Mouse (Mus musculus): Measurements from ENCODE around the gene Foxi2.

Gene Foxi2

GRCm38 (mm10) chr7:135410237-135410965 is at the start of gene Foxi2:
TSS of gene Foxi2 (plus strand) at chr7:135410308.
- DNase-seq (ENCODE audit: low read depth, low spot score), result no peak

- DNase-seq (ENCODE audit: low read depth, low spot score), result no peak
Observed at GRCm38 (mm10) chr7:135364606-135365005, 45.5 kb upstream of the Foxi2 start.

- no peak for DNase-seq (ENCODE audit: low read depth, low spot score)
Observed at GRCm38 (mm10) chr7:135376048-135376447, 34.1 kb upstream of the Foxi2 start.

GRCm38 (mm10) chr7:135376932-135377331 is 33.2 kb upstream of the Foxi2 start:
- DNase-seq (ENCODE audit: low read depth, low spot score), result no peak

GRCm38 (mm10) chr7:135378331-135378730 is 31.8 kb upstream of the Foxi2 start:
- DNase-seq (ENCODE audit: low read depth, low spot score), result no peak

- no peak for DNase-seq (ENCODE audit: low read depth, low spot score)
Observed at GRCm38 (mm10) chr7:135389039-135389438, 21.1 kb upstream of the Foxi2 start.

GRCm38 (mm10) chr7:135392949-135393542 is 17.1 kb upstream of the Foxi2 start:
- DNase-seq (ENCODE audit: low read depth, low spot score), result no peak

- no peak for DNase-seq (ENCODE audit: low read depth, low spot score)
Observed at GRCm38 (mm10) chr7:135394436-135394835, 15.7 kb upstream of the Foxi2 start.

- DNase-seq (ENCODE audit: low read depth, low spot score), result no peak
Observed at GRCm38 (mm10) chr7:135395242-135395641, 14.9 kb upstream of the Foxi2 start.

GRCm38 (mm10) chr7:135397096-135397495 is 13.0 kb upstream of the Foxi2 start:
- DNase-seq (ENCODE audit: low read depth, low spot score), result no peak

GRCm38 (mm10) chr7:135397874-135398273 is 12.2 kb upstream of the Foxi2 start:
- DNase-seq (ENCODE audit: low read depth, low spot score), result no peak

- peak; percentile 36 for DNase-seq (ENCODE audit: low read depth, low spot score)
Observed at GRCm38 (mm10) chr7:135403416-135403815, 6.7 kb upstream of the Foxi2 start.

GRCm38 (mm10) chr7:135406761-135407160 is 3.3 kb upstream of the Foxi2 start:
- no peak for DNase-seq (ENCODE audit: low read depth, low spot score)

GRCm38 (mm10) chr7:135408501-135408900 is 1.6 kb upstream of the Foxi2 start:
- no peak for DNase-seq (ENCODE audit: low read depth, low spot score)

GRCm38 (mm10) chr7:135412357-135412756 is 2.2 kb downstream of the Foxi2 start:
- DNase-seq (ENCODE audit: low read depth, low spot score), result no peak

GRCm38 (mm10) chr7:135428840-135429239 is 18.7 kb downstream of the Foxi2 start:
- DNase-seq (ENCODE audit: low read depth, low spot score), result no peak

GRCm38 (mm10) chr7:135430903-135431302 is 20.8 kb downstream of the Foxi2 start:
- DNase-seq (ENCODE audit: low read depth, low spot score), result no peak

GRCm38 (mm10) chr7:135443903-135444302 is 33.8 kb downstream of the Foxi2 start:
- no peak for DNase-seq (ENCODE audit: low read depth, low spot score)

- DNase-seq (ENCODE audit: low read depth, low spot score), result no peak
Observed at GRCm38 (mm10) chr7:135451340-135451739, 41.2 kb downstream of the Foxi2 start.

- DNase-seq (ENCODE audit: low read depth, low spot score), result no peak
Observed at GRCm38 (mm10) chr7:135452366-135452765, 42.3 kb downstream of the Foxi2 start.

GRCm38 (mm10) chr7:135453690-135454089 is 43.6 kb downstream of the Foxi2 start:
- DNase-seq (ENCODE audit: low read depth, low spot score), result no peak

All from skeletal muscle tissue, adult 2 months (tissue).